Comparison of ENCODE assay signal across 8 mouse cellular contexts in genomic region chr17:35194844-35195630, GRCm38 (mm10). TPM values are rescaled to one million over a fixed set of nuclear protein-coding genes. Genes with fewer than 3 reads are reported as not detected.
DNase-seq lines count a peak whose midpoint lies in the region; ATAC-seq and TF ChIP-seq lines count a peak whose summit lies in the region.

No protein-coding gene starts in this region.

- DNase-seq in kidney, adult 11 months = no peak
- DNase-seq in intestine, embryonic 14.5 days (ENCODE audit: low spot score) = no peak
- DNase-seq in cerebellum, adult 11-12 months = no peak
- DNase-seq in frontal cortex, adult 2 months (ENCODE audit: extremely low spot score in 1 of 2, low spot score in 1 of 2) = no peak
- DNase-seq in layer of hippocampus, postnatal 36 days = no peak

- peak overlapping the region; percentile 49 for H3K4me3 ChIP-seq in kidney, embryonic 15.5 days (replicated peaks)
- peak overlapping the region; percentile 76 for H3K4me3 ChIP-seq in brown adipose tissue, adult 24 weeks (ENCODE audit: insufficient read depth, low read depth, low read length)
- peak overlapping the region; percentile 26 for H3K4me3 ChIP-seq in intestine, embryonic 14.5 days (ENCODE audit: low read depth, low read length)
- H3K4me3 ChIP-seq in myocyte = peak overlapping the region; percentile 16

- peak overlapping the region; percentile 37; the same call in 1 of the 2 replicates for H3K9ac ChIP-seq in kidney, embryonic 15.5 days
- no peak overlapping the region; the same call in 1 of the 2 replicates for H3K9ac ChIP-seq in intestine, embryonic 14.5 days (ENCODE audit: low read length)

- H3K4me1 ChIP-seq in kidney, embryonic 15.5 days = peaks cover 22% of the 10 kb centered on the region
- peaks cover 3% of the 10 kb centered on the region for H3K4me1 ChIP-seq in brown adipose tissue, adult 24 weeks (ENCODE audit: control insufficient read depth, insufficient read depth, insufficient read length, low read length)
- H3K4me1 ChIP-seq in intestine, embryonic 14.5 days (replicated peaks; ENCODE audit: control insufficient read depth, insufficient read depth, low read length) = peaks cover 19% of the 10 kb centered on the region; the same call in 1 of the 2 replicates

- no peak overlapping the region for H3K27ac ChIP-seq in kidney, embryonic 15.5 days
- no peak overlapping the region for H3K27ac ChIP-seq in brown adipose tissue, adult 24 weeks (replicated peaks; ENCODE audit: low read depth, low read length)
- H3K27ac ChIP-seq in intestine, embryonic 14.5 days (ENCODE audit: low read depth) = no peak overlapping the region

- no peak for TF ChIP-seq POLR2A in myocyte (IDR thresholded peaks at IDR 0.05; ENCODE audit: insufficient read length, low read depth)

- peak overlapping the region; percentile 83 for H3K4me2 ChIP-seq in kidney, embryonic 15.5 days
- H3K4me2 ChIP-seq in intestine, embryonic 14.5 days (ENCODE audit: low read length) = peak overlapping the region; percentile 60
- H3K4me2 ChIP-seq in myocyte (ENCODE audit: low read depth) = peak overlapping the region; percentile 87

- no peaks in the 10 kb centered on the region for H3K79me2 ChIP-seq in myocyte (ENCODE audit: control insufficient read depth, insufficient read depth)

- H3ac ChIP-seq in myocyte (ENCODE audit: control insufficient read depth, insufficient read length) = peak overlapping the region; percentile 45

- peak; percentile 53 for ATAC-seq in kidney, embryonic 15.5 days (replicated peaks; ENCODE audit: low FRiP score)
- no peak for ATAC-seq in intestine, embryonic 14.5 days (replicated peaks; ENCODE audit: low FRiP score, low TSS enrichment, low read depth)

- no peaks in the 10 kb centered on the region for H3K36me3 ChIP-seq in kidney, embryonic 15.5 days
- no peaks in the 10 kb centered on the region for H3K36me3 ChIP-seq in intestine, embryonic 14.5 days (ENCODE audit: control insufficient read depth, insufficient read depth, low read length)
- no peaks in the 10 kb centered on the region for H3K36me3 ChIP-seq in myocyte (ENCODE audit: control insufficient read depth, insufficient read depth)

- peaks cover 57% of the 10 kb centered on the region for H3K27me3 ChIP-seq in kidney, embryonic 15.5 days
- H3K27me3 ChIP-seq in intestine, embryonic 14.5 days (replicated peaks; ENCODE audit: control insufficient read depth, insufficient read depth, low read length) = peaks cover 29% of the 10 kb centered on the region
- no peaks in the 10 kb centered on the region for H3K27me3 ChIP-seq in myocyte (ENCODE audit: control insufficient read depth, insufficient read depth, insufficient read length)

- WGBS in kidney, embryonic 15.5 days = 43% methylated on average over 19 of the region's 19 CpGs
- 36% methylated on average over 19 of the region's 19 CpGs for WGBS in intestine, embryonic 14.5 days

- H3K9me3 ChIP-seq in kidney, embryonic 15.5 days (replicated peaks) = no peaks in the 10 kb centered on the region
- H3K9me3 ChIP-seq in intestine, embryonic 14.5 days (ENCODE audit: control insufficient read depth, low read length) = no peaks in the 10 kb centered on the region

TF ChIP-seq in myocyte, 11 proteins besides CTCF, POLR2A, EP300 and RAD21:
- TF ChIP-seq E2F4 (IDR thresholded peaks at IDR 0.05; ENCODE audit: insufficient read depth) (no peak), TCF3 (IDR thresholded peaks at IDR 0.05; ENCODE audit: insufficient read length, low read depth) (no peak), CEBPB (IDR thresholded peaks at IDR 0.05; ENCODE audit: insufficient read depth, poor library complexity, severe bottlenecking) (no peak), USF1 (IDR thresholded peaks at IDR 0.05; ENCODE audit: low read depth) (no peak), POLR2AphosphoS2 (IDR thresholded peaks at IDR 0.05; ENCODE audit: insufficient read length, low read depth) (no peak), MYOG (IDR thresholded peaks at IDR 0.05; ENCODE audit: control insufficient read depth in 1 of 3, insufficient read depth in 1 of 3, insufficient read length in 2 of 3, low read depth in 2 of 3) (no peak), MYOD1 (IDR thresholded peaks at IDR 0.05; ENCODE audit: control insufficient read depth in 1 of 3, insufficient read length in 2 of 3, low read depth in 2 of 3) (no peak), MAX (IDR thresholded peaks at IDR 0.05; ENCODE audit: low read depth) (no peak), REST (IDR thresholded peaks at IDR 0.05; ENCODE audit: insufficient read depth, insufficient read length) (no peak), SRF (IDR thresholded peaks at IDR 0.05; ENCODE audit: control insufficient read depth, insufficient read length, low read depth) (no peak), TCF12 (IDR thresholded peaks at IDR 0.05; ENCODE audit: insufficient read depth, poor library complexity, severe bottlenecking) (no peak)

RNA-seq across cellular contexts. Expression of gene Ltb, which starts 0.8 kb away (rescaled TPM):
- polyA plus RNA-seq in kidney, embryonic 15.5 days (2015; fragmentation: Nextera tagmentation; extraction: Ambion mirVana) = 0.53 and 0.72 TPM in 2 replicates
- not detected in 2 replicates for polyA plus RNA-seq in brown adipose tissue, adult 24 weeks (2012; ENCODE audit: insufficient read depth, insufficient read length, missing spikeins)
- polyA plus RNA-seq in intestine, embryonic 14.5 days (2014; fragmentation: Nextera tagmentation; extraction: Ambion mirVana) = 1.1 and 1.5 TPM in 2 replicates
- 0.05 TPM for polyA plus RNA-seq in myocyte (2012; fragmentation: generic; extraction: Trizol)
- 0.78 and 0.88 TPM in 2 replicates for polyA plus RNA-seq in frontal cortex, adult 2 months (2012; rRNA removed)
- under 1 TPM in 1 of 2 experiments, not detected in 1; 0.30 TPM for total RNA-seq in layer of hippocampus, postnatal 36 days (2021)

RNA-seq across cellular contexts. Expression of gene Tnf, which starts 6.8 kb away (rescaled TPM):
- 0.12 TPM in 1 of 2 replicates, not detected in the other for polyA plus RNA-seq in kidney, embryonic 15.5 days (2015; fragmentation: Nextera tagmentation; extraction: Ambion mirVana)
- not detected in 2 replicates for polyA plus RNA-seq in brown adipose tissue, adult 24 weeks (2012; ENCODE audit: insufficient read depth, insufficient read length, missing spikeins)
- polyA plus RNA-seq in intestine, embryonic 14.5 days (2014; fragmentation: Nextera tagmentation; extraction: Ambion mirVana) = 0.12 and 0.28 TPM in 2 replicates
- 0.05 TPM for polyA plus RNA-seq in myocyte (2012; fragmentation: generic; extraction: Trizol)
- 0.11 and 0.14 TPM in 2 replicates for polyA plus RNA-seq in frontal cortex, adult 2 months (2012; rRNA removed)
- not detected for total RNA-seq in layer of hippocampus, postnatal 36 days (2021)

RNA-seq across cellular contexts. Expression of gene Lst1, which starts 6.8 kb away (rescaled TPM):
- polyA plus RNA-seq in kidney, embryonic 15.5 days (2015; fragmentation: Nextera tagmentation; extraction: Ambion mirVana) = 12.1 and 13.7 TPM in 2 replicates
- 12.2 and 16.4 TPM in 2 replicates for polyA plus RNA-seq in brown adipose tissue, adult 24 weeks (2012; ENCODE audit: insufficient read depth, insufficient read length, missing spikeins)
- 16.9 and 19.1 TPM in 2 replicates for polyA plus RNA-seq in intestine, embryonic 14.5 days (2014; fragmentation: Nextera tagmentation; extraction: Ambion mirVana)
- polyA plus RNA-seq in myocyte (2012; fragmentation: generic; extraction: Trizol) = 4.3 TPM
- polyA plus RNA-seq in frontal cortex, adult 2 months (2012; rRNA removed) = 14.3 and 20.7 TPM in 2 replicates
- total RNA-seq in layer of hippocampus, postnatal 36 days (2021) = 1 to 10 TPM; 7.1 to 7.7 TPM

RNA-seq across cellular contexts. Expression of gene Lta, which starts 10.1 kb away (rescaled TPM):
- polyA plus RNA-seq in kidney, embryonic 15.5 days (2015; fragmentation: Nextera tagmentation; extraction: Ambion mirVana) = 0.10 TPM in 1 of 2 replicates, not detected in the other
- polyA plus RNA-seq in brown adipose tissue, adult 24 weeks (2012; ENCODE audit: insufficient read depth, insufficient read length, missing spikeins) = not detected in 2 replicates
- polyA plus RNA-seq in intestine, embryonic 14.5 days (2014; fragmentation: Nextera tagmentation; extraction: Ambion mirVana) = 0.81 and 0.85 TPM in 2 replicates
- polyA plus RNA-seq in myocyte (2012; fragmentation: generic; extraction: Trizol) = 0.26 TPM
- 0.06 and 0.17 TPM in 2 replicates for polyA plus RNA-seq in frontal cortex, adult 2 months (2012; rRNA removed)
- total RNA-seq in layer of hippocampus, postnatal 36 days (2021) = under 1 TPM; 0.28 to 0.42 TPM

RNA-seq across cellular contexts. Expression of gene Aif1, which starts 19.2 kb away (rescaled TPM):
- polyA plus RNA-seq in kidney, embryonic 15.5 days (2015; fragmentation: Nextera tagmentation; extraction: Ambion mirVana) = 8.8 and 9.2 TPM in 2 replicates
- 10.5 and 14.3 TPM in 2 replicates for polyA plus RNA-seq in brown adipose tissue, adult 24 weeks (2012; ENCODE audit: insufficient read depth, insufficient read length, missing spikeins)
- polyA plus RNA-seq in intestine, embryonic 14.5 days (2014; fragmentation: Nextera tagmentation; extraction: Ambion mirVana) = 15.4 and 17.5 TPM in 2 replicates
- not detected for polyA plus RNA-seq in myocyte (2012; fragmentation: generic; extraction: Trizol)
- 11.2 and 17.2 TPM in 2 replicates for polyA plus RNA-seq in frontal cortex, adult 2 months (2012; rRNA removed)
- 10 to 100 TPM; 10.1 to 10.9 TPM for total RNA-seq in layer of hippocampus, postnatal 36 days (2021)

Comparison
In these comparisons a context has a peak if more than half of its experiments do, and no peak if none do; other contexts are left out.
1. H3K4me3 ChIP-seq: peak in every context shown above with its lines; median percentile 76 in brown adipose tissue, adult 24 weeks; 49 in kidney, embryonic 15.5 days; 26 in intestine, embryonic 14.5 days; 16 in myocyte.